Mouse (Mus musculus) adipocyte (in vitro differentiated cells): ENCODE measurements around the gene Vgll4.

Experiments
- DNase-seq: peaks from one replicate; pipeline ENCODE4 v3.0.0-alpha.2; 2016; ENCODE audit warnings: low spot score

Vgll4 gene

GRCm38 (mm10) chr6:114972988-114973387 lies 3.2 kb upstream of the Vgll4 start:
- no peak for DNase-seq

GRCm38 (mm10) chr6:114970895-114971294 lies 1.1 kb upstream of the Vgll4 start:
- no peak for DNase-seq

GRCm38 (mm10) chr6:114970386-114970785 lies 592 bp upstream of the Vgll4 start:
- DNase-seq, result no peak

GRCm38 (mm10) chr6:114968361-114969212 lies 1.2 kb downstream of the Vgll4 start:
- DNase-seq, result peak; percentile 68

DNA sequence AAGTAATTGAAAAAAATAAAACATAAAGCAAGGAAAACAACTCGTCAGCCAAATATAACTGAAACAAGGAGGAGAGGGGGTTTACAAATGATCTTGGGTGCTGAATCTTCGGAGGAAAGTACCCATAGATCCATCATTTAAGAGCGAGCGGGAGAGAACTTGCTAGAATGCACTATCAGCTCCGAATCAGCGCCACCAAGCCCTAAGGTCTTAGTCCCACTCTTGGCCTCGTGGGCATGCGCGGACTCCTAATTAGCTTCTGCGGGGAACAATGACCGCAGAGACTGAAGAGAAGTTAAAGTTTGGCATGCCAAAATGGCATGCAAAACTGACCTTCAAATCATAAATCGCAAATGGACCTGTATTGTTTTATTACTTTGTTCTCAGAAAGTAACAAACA lies 2.2 kb downstream of the Vgll4 start:
- DNase-seq, result no peak

- DNase-seq, result no peak
These were observed 3.2 kb downstream of the Vgll4 start for GRCm38 (mm10) chr6:114966396-114967154.

GRCm38 (mm10) chr6:114965802-114966201 lies 4.0 kb downstream of the Vgll4 start:
- DNase-seq, result no peak

GRCm38 (mm10) chr6:114965396-114965795 lies 4.4 kb downstream of the Vgll4 start:
- DNase-seq, result no peak

- DNase-seq, result peak; percentile 16
These were observed 5.6 kb downstream of the Vgll4 start for GRCm38 (mm10) chr6:114964235-114964634.

DNA sequence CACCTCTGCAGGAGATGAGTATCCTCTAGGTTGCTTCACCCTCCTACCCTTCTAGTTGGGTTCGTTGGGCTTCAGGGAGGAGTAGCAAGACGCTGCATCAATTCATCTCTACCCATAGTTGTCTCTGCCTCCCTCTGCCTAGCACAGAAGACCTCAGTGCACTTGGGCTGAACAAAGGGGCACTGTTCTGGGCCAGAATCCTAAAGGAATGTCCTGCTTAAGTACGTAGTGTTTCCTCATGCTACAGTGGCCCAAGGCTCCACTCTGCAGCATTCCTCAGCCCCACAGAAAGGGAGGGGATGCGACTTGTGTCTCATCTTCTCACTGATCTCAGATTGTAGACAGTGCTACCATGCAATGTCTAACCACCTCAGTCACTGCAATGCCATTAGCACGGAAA lies 6.2 kb downstream of the Vgll4 start:
- DNase-seq, result no peak

DNA sequence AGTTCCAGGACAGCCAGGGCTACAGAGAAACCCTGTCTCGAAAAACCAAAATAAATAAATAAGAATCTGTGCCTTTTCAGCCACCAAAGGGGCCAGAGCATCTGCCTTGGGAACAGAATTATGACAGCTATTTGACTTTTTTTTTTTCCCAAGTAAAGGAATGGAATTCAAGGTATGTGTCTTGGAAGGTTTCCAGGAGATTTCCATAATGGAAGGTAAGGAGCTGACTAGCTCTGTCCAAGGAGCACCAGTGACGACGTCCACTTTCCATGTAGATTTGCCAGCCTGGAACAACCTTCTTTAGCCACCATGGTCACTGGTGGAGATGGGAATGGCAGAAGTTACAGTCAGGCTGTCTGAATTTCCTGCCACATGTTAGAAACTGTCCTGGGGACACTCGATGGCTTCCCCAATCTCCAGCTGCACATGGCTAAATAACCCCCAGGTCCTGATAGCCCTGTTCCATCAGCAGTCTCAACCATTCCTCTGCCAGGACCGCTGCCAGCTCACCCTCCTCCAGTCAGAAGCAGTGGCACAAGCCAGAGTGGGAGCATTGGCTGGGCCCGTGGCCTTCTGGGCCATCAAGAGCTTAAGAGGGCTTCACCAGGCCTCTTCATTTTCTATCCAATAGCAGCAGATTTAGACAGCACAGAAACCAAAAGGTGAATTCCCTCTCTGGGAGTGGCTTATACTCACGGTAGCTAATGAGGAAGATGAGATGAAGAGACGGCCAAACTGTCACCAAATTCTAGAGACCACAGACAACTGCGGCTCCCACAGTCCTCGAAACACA lies 8.3 kb downstream of the Vgll4 start:
- no peak for DNase-seq

DNA sequence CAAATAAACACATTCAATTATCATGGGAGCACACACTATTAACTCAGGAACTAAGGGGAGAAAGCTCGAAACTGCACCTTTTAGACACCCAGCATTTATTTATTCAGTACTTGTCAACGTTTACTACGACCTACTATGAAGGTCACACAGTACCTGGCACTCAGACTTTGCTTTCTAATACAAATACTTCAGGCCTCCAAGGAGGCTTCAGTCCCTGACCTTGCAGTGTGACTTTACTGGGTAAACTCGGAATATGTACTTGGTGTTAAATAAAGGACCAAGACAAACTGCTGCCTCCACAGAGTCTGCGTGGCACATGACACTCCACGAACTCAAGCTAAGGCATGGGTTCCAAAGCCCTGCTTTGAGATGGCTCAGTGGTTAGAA lies 10.8 kb downstream of the Vgll4 start:
- no peak for DNase-seq

- DNase-seq, result no peak
These were observed 11.4 kb downstream of the Vgll4 start for GRCm38 (mm10) chr6:114958249-114959011.

DNA sequence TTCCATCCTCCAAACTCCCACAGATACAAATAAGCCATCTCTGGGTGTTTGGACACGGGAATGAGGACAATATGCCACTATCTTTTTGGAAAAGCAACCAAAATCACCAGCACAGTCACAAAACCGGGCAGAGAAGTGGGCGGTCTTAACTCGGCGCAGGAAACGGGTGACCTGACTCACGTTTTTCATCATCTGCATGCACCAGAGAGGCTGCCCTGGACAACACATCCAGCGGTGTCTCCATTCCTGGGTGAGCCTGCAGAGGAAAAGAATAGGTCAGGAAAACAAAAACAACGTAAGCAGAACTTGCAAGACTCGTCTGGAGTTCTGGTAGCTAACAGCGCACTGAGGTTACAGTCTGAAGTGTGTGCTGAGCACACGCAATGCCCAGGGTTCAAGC lies 12.0 kb downstream of the Vgll4 start:
- no peak for DNase-seq

DNA sequence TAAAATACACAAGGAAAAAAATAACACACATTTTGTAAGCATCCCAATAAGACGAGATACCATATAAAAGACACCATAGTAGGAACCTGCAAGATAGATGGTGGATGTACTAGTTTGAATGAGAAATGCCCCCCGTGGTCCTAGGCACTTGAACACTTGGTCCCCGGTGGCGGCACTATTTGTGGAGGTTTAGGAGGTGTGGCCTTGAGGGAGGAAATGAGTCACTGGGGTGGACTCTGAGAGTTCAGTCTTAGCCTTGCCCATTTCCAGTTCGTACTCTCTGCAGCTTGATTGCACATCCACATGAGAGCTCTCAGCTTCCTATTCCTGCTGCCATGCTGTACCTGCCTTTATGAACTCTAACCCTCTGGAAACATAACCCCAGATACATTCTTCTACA lies 15.3 kb downstream of the Vgll4 start:
- DNase-seq, result no peak

DNA sequence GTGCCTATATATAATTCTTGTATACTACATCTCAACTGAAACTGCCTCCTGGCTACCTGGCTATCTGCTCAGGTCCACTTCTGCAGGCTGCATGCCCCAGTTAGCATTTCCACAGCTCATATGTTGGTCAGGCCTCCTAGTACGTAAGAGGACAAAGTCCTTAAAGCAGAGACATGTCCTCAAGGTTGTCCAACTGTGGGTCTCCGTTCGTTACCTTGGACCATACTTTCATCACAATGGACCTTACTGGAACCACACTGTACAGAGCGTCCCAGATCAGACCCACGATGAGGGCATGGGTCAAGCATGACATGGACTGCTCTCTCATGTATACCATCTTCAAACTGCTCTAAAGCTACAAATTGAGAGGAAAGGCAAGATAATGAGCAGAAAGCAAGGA lies 16.2 kb downstream of the Vgll4 start:
- DNase-seq, result no peak

DNA sequence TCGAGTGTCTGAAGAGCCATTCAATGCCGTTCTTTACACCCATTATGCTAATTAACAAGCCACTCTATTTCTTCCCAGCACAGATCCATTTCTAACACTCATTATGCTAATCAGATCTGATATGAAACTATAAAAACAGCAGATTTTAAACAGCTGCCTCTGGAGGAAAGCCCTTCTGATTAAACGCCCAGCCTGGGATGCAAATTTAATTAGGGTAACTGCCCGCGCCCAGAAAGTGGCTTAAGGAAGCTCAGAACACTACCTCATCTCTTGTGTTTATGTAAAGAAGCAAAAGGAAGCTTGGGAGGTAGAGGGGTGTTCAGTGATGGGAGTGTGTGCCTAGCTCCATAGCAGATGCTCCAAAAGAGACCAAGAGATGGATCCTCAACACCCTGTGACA lies 17.4 kb downstream of the Vgll4 start:
- no peak for DNase-seq

GRCm38 (mm10) chr6:114944456-114945438 lies 25.0 kb downstream of the Vgll4 start:
- no peak for DNase-seq

DNA sequence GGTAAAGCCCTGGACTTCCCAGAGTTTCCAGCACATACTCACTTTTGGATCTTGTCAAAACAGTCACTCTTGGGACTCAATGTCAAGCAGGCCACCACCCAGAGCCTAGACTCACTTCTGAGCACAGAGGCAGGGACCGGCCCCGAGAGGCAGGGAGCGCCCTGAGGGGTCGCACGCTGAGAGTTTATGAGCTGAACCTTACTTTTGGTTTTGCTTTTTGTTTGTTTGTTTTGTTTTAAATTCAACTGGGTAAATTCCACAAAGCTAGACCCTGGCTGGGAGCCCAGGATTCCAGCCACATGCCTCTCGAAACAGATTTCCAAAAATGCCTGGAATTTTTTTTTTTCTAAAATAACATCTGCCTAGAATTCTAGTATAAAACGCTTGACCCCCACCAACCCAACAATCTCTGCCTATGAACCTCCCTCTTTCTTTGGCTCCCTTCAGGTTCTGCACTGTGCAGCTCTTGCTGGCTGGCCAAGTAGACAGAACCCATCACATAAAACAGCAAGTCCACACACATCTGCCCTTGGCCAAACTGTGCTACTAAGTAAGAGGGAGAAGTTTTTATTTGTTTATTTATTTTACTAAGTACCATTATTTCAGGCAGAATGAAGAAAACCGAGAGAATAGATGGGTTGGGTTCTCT lies 28.5 kb downstream of the Vgll4 start:
- DNase-seq, result peak; percentile 74

GRCm38 (mm10) chr6:114939666-114940065 lies 30.1 kb downstream of the Vgll4 start:
- no peak for DNase-seq
